Mouse (Mus musculus) mature B cell (primary cell): ENCODE measurements around the gene Ptprz1.
"Not testable (repeated sequence)": the region's sequence is repeated elsewhere in the genome, so short reads cannot be mapped to it uniquely, and the experiment has no call there.

Experiments used
- in situ Hi-C: fragments of 300-500 bp; cut with MboI; formaldehyde crosslinking; loops from 2 replicates; pipeline ENCODE4 v1.14.3; 2019

Ptprz1 gene

GRCm38 (mm10) chr6:23014988-23015613 lies 139.8 kb downstream of the Ptprz1 start:
- in situ Hi-C loops = no loop called here

DNA sequence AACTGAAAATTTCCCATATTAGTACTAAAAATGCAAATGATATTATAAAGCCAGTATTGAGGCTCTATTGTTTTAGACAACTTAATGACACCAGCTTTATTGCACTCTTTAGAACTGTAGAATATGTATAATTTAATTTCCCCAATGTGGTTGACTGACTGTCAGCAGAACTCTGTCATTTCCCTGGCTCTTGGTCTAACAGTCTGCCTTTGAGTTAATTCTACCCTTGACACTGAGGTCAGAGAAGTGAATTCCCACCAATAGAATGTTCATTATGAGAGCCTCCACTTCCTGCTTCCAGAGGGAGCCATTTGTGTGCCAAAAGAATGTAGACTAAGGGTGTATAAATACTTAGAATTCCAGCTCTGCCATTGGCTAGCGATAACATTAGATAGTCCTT lies 152.9 kb downstream of the Ptprz1 start:
- in situ Hi-C loops = no loop called here

DNA sequence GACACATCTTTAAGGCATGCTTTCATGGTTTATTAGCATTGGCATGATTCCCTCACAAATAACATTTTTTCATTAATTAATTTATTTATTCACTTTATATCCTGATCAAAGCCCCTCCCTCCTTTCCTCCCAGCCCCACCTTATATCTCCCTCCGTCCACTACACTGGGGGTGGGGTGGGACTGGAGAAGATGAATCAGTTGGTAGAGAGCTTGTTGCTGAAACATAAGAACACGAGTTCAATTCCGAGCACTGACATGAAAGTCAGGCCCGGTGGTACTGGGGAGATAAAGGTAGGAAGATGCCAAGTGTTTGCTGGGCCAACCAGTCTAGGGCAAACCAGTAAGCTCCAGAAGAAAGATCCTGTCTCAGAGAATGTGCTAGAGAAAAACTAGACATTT lies 173.5 kb downstream of the Ptprz1 start:
- in situ Hi-C loops = no loop called here

DNA sequence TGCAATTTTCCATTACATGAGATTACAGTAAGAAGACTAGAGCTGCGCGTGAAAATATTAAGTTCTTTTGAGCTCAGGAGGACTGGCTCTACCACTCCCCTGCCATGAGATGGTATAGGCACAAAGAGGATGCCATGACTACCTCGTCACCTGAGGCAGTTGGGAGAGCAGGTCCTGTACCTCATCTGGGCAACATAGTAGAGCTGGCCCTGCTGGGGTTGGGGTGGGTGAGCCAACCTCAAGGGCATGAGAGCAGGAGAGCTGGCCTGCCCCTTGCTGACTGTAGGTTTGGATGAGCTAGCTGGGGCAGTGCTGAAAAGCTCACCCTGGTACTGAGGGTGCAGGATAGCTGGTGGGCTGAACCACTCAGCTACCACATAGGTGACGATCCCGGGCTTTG lies 180.4 kb downstream of the Ptprz1 start:
- in situ Hi-C loops = no loop called here

- in situ Hi-C loops = no loop called here
These were observed 200.8 kb downstream of the Ptprz1 start for GRCm38 (mm10) chr6:23076060-23076459.

DNA sequence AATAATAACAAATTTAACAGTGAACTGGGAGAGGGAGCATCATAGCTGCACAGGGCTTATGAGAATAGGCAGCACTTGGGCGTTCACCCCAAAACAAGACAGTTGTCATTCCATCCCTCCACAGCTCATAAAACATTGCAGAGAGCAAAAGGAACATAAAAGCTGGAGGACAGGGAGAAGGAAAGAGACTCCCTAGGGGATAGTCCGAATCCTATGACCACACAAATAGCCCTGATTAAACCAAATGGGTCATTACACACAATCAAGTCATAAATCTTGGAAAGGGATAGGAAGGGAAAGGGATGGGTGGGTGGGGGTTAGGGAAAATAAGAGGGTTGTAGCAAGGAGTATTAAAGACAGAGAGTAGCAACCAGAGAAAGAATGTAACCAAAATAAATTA lies 203.0 kb downstream of the Ptprz1 start:
- in situ Hi-C loops = no loop called here

- in situ Hi-C loops = no loop called here
These were observed 204.8 kb downstream of the Ptprz1 start for GRCm38 (mm10) chr6:23079991-23080680.

GRCm38 (mm10) chr6:23084587-23085421 lies 209.5 kb downstream of the Ptprz1 start:
- in situ Hi-C loops = no loop called here

GRCm38 (mm10) chr6:23089292-23089691 lies 214.0 kb downstream of the Ptprz1 start:
- in situ Hi-C loops = not testable (repeated sequence)

DNA sequence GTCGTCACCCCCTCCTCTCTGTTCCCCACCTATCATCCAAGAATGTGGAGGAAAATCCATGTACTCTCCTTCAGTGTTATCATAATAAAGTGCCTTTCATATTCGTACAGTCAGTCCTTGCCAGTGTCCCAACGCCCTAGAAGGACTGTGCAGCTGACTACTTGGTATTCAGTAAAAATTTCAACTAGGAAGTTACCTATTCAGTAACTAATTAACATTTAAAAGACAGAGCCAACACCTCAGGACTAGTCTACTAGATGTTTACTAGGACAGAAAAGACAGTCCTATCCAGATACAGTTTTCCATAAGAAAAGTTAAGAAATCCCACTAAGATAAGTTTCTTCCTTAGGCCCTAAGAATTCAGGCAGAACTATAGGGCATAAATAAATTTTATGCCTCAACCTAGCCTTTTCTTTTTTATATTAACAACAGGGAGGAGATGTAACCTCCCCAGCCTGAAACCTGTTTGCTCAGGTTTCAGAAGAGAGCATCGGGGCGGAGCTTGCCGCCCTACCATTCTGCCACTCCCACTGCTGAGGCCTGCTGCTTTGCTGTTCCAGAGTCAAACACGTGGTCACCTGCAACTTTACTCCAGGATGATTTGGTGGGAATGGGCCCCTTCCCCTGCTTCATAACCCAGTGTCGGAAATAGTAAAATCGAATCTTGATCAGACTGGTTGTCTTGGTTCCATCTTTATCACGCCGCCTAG lies 215.2 kb downstream of the Ptprz1 start:
- in situ Hi-C loops = not testable (repeated sequence)
